Mouse (Mus musculus) testis, adult 2 months (tissue): ENCODE results near the gene Pcp4l1. TPM values are rescaled to one million over a fixed set of nuclear protein-coding genes. Genes with fewer than 3 reads are reported as not detected.
A peak's percentile ranks its signal among the peaks of the same experiment; 100 is the strongest.

Source experiments
- H3K27ac ChIP-seq: fragments of 200-500 bp; 2 replicates; pipeline ENCODE4 v1.5.1; 2012; ENCODE audit warnings: low read depth, low read length; ENCODE audit not compliant: control insufficient read depth, insufficient read depth
- H3K27me3 ChIP-seq: fragments of 200-500 bp; 2 replicates; pipeline ENCODE4 v1.6.1; 2012; ENCODE audit warnings: mild to moderate bottlenecking, low read length, moderate library complexity; ENCODE audit not compliant: control insufficient read depth, insufficient read depth
- H3K36me3 ChIP-seq: fragments of 200-500 bp; 2 replicates; pipeline ENCODE4 v1.6.1; 2012; ENCODE audit warnings: mild to moderate bottlenecking, low read length; ENCODE audit not compliant: control insufficient read depth, insufficient read depth
- H3K4me1 ChIP-seq: fragments of 200-500 bp; 2 replicates; pipeline ENCODE4 v1.6.1; 2012; ENCODE audit warnings: low read length; ENCODE audit not compliant: control insufficient read depth, insufficient read depth
- H3K4me3 ChIP-seq: fragments of 200-500 bp; 2 replicates; pipeline ENCODE4 v1.5.1; 2012; ENCODE audit warnings: low read depth, mild to moderate bottlenecking, low read length, moderate library complexity, mixed read lengths; ENCODE audit not compliant: control insufficient read depth
- CTCF ChIP-seq: fragments of 200-500 bp; IDR thresholded peaks from 2 replicates; pipeline ENCODE4 v1.5.1; 2012; ENCODE audit warnings: low read depth, mild to moderate bottlenecking, inconsistent platforms, low read length, moderate library complexity; ENCODE audit not compliant: control insufficient read depth, insufficient read depth, insufficient replicate concordance
- POLR2A ChIP-seq: fragments of 200-500 bp; IDR thresholded peaks from 2 replicates; pipeline ENCODE4 v1.6.1; 2012; ENCODE audit warnings: low read depth, mild to moderate bottlenecking, inconsistent platforms, low read length, moderate library complexity; ENCODE audit not compliant: control insufficient read depth
- polyA plus RNA-seq: library from polyadenylated mRNA; depleted of rRNA; stranded (reverse); fragments of >200 nt; gene quantifications from 2 replicates; pipeline ENCODE4 v1.2.3, GENCODE M21; 2012

Gene Pcp4l1
- polyA plus RNA-seq, 1 experiment, result 2.9 TPM

DNA sequence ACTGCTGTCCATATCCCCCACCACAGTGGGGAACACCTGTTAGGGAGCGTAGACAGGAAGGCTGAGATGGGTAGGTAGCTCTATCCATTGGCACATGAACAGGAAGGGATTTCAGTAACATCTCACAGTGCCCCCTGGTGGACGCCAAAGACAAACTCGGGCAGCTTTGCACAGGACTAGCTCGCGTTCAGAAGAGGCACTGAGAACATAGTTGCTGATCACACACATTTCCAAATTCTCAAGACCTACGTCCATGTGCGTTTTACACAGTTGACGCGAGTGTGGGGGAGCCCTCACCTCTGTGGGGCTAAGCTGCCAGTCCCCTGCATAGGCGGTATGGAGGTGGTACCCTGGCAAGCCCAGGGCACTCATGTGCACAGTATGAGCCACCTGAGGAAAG lies 24.8 kb upstream of the Pcp4l1 start:
- H3K4me3 ChIP-seq, result no peak overlapping the region
- H3K27ac ChIP-seq, result no peak overlapping the region
- no peaks in the 10 kb centered on the region for H3K27me3 ChIP-seq
- H3K36me3 ChIP-seq, result no peaks in the 10 kb centered on the region
- no peak for TF ChIP-seq POLR2A
- TF ChIP-seq CTCF, result peak; percentile 81; the same call in 1 of the 2 replicates
- peaks cover 11% of the 10 kb centered on the region for H3K4me1 ChIP-seq

DNA sequence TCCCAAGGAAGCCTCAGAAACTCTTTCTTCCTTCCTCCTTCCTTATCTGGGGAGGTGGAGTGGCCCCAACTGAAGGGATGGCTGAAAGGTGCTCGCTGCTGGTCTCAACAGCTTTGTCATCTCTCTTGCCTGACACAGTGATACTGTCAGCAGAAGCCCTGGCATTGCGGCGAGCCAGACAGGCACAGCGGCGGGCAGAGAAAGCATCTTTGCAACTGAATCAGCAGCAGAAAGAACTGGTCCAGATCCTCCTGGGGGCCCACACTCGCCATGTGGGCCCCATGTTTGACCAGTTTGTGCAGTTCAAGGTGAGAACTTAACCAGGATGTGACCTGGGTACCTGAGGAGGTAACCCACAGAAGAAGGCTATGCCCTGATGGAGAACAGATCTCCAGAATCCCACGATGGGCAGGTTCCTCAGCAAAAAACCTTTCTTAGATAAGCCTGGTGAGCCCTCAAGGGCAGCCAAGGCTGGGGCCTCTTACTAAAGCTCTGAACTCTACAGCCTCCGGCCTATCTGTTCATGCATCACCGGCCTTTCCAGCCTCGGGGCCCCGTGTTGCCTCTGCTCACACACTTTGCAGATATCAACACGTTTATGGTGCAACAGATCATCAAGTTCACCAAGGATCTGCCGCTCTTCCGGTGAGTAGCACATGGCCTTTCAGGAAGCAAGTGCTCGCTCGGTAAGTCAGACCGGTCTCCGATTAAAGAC lies 20.3 kb upstream of the Pcp4l1 start:
- Histone ChIP-seq H3K27me3 (no peaks in the 10 kb centered on the region), H3K4me3 (no peak overlapping the region), H3K27ac (no peak overlapping the region), H3K4me1 (peaks cover 5% of the 10 kb centered on the region), H3K36me3 (no peaks in the 10 kb centered on the region)
- TF ChIP-seq CTCF, result no peak
- TF ChIP-seq POLR2A, result no peak

DNA sequence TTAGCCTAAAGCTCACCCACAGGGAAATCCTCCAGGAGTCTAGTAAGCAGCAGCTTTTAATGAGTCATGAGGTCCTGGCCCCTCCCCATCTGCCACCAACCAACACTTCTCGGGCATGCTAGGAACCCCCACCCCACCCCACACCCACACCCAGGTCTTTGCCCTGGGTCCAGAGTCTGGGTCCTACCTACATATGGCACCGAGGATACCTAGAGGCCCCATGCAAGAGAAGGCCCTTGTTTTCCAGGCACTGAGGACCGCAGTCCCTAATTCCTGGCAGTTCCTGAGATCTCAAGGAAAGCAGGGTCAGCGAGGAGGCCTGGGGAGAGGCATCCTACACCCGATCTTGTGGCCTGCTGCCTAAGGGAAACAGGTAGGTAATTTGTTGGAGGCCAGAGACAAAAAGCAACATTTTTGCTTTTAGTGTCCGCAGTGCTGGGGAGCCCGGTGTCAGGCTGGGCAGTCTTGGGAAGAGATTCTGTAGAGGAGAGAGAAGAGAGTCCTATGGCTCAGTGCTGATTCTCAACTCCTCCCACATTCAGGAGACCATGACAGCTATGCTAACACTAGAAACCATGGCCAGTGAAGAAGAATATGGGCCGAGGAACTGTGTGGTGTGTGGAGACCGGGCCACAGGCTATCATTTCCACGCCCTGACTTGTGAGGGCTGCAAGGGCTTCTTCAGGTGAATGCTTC lies 17.9 kb upstream of the Pcp4l1 start, which contains the start of gene Nr1i3:
TSS of gene Nr1i3 (plus strand) at position 170 of the 696 bp plus-strand sequence.
- H3K27ac ChIP-seq, result no peak within 1 kb of the TSS
- no peaks in the 10 kb centered on the region for H3K27me3 ChIP-seq
- H3K4me3 ChIP-seq, result no peak within 1 kb of the TSS
- no peaks in the 10 kb centered on the region for H3K4me1 ChIP-seq
- TF ChIP-seq POLR2A (no peak), CTCF (no peak)
- no peaks in the 10 kb centered on the region for H3K36me3 ChIP-seq

DNA sequence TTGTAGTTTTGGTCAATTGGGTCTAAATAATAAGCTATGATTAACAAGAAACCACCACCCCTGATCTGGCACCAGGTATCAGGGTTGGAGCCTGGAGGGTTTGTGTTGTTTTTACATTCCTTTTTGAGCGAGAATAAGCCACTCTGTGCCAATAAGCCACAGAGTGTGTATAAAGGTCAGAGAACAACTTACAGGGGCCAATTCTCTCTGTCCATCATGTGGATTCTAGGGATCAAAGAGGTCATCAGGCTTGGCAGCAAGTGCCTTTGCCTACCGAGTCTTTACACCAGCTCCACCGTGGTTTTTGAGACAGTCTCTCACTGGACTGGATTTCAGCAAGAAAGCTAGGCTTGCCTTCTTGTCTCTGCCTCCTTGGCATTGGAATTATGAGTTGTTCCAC lies 16.8 kb upstream of the Pcp4l1 start:
- Histone ChIP-seq H3K4me3 (no peak overlapping the region), H3K36me3 (no peaks in the 10 kb centered on the region), H3K27ac (no peak overlapping the region), H3K4me1 (no peaks in the 10 kb centered on the region), H3K27me3 (no peaks in the 10 kb centered on the region)
- TF ChIP-seq CTCF, result no peak
- no peak for TF ChIP-seq POLR2A

DNA sequence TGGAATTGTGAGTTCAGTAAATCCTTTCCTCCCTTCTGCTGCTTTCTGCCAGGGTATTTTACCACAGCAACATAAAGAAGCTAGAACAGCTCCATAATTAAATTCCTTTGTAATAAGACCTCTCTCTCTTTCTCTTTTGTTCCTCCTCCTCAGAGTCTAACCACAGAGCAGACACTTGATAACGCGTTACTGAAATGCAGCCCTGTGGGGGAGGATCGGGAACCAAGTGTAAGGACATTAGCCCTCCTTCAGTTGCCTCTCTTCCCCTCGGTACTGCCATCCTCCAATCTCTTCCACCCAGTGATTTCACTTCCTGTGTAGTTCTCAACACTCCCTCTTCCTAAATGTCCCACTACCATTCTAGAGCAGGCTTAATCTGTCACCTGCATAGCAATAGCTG lies 13.3 kb upstream of the Pcp4l1 start:
- H3K27ac ChIP-seq, result no peak overlapping the region
- no peak overlapping the region for H3K4me3 ChIP-seq
- TF ChIP-seq POLR2A (no peak), CTCF (no peak)
- no peaks in the 10 kb centered on the region for H3K36me3 ChIP-seq
- H3K4me1 ChIP-seq, result no peaks in the 10 kb centered on the region
- H3K27me3 ChIP-seq, result no peaks in the 10 kb centered on the region

DNA sequence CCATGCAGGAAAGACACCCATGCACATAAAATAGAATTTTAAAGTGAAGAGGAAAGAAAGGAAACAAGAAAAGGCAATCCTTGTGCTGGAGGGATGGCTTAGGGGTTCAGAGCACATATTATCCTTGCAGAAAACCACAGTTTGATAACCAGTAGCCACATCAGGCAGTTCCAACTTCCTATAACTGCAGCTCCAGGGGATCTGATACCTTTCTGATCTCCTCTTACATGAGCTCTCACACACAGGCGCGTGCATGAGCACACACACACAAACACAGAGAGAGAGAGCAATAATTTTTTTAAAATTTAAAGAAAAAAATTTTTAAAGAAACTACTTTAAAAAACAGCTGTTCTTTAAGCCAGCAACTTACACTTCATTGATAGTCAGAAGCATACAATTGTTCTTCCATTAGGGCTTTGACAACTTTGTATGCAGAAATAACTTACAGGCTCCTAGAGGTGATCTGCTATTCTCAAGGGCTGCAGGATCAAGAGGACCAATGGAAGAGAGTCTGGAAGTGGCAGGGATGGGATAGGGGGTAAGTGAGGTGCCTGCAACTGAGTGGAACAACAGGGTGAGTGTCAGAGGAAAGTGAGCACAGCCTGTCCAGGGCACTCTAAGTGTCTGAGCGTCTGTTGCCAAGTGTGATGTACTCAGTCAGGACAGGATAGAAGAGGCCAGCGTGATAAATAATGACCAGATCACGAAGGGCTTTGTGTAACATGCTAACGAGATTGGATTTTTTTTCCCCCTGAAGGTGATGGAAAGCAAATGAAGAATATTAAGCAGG lies 9.8 kb upstream of the Pcp4l1 start:
- no peak overlapping the region for H3K4me3 ChIP-seq
- H3K27ac ChIP-seq, result no peak overlapping the region
- TF ChIP-seq CTCF (no peak), POLR2A (no peak)
- H3K4me1 ChIP-seq, result no peaks in the 10 kb centered on the region
- no peaks in the 10 kb centered on the region for H3K27me3 ChIP-seq
- H3K36me3 ChIP-seq, result no peaks in the 10 kb centered on the region

DNA sequence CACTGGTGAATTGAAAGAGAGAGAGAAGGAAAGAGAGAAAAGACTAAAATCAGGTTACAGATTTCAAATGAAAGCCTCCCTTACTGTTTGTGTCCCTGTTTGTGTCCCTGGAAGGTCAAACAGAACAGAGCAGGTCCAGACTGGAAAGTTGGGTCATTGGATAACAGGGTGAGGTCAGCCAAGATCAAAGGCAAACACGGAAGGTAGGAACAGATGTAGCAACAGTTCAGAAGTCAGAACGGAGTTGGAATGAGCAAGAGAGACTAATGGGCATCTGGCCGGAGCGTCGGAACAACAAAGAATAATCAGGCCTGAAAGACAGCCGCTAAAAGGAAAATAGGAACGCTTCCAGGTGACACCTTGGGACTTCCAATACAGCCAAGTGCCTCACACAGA lies 8.2 kb upstream of the Pcp4l1 start:
- TF ChIP-seq CTCF (no peak), POLR2A (no peak)
- no peak overlapping the region for H3K27ac ChIP-seq

More for the DNA sequence above, 8.2 kb upstream of the Pcp4l1 start:
- no peaks in the 10 kb centered on the region for H3K36me3 ChIP-seq
- no peaks in the 10 kb centered on the region for H3K4me1 ChIP-seq
- no peak overlapping the region for H3K4me3 ChIP-seq
- H3K27me3 ChIP-seq, result no peaks in the 10 kb centered on the region
